Mouse (Mus musculus): Measurements from ENCODE around the gene Macrod2. TPM values are rescaled to one million over a fixed set of nuclear protein-coding genes. Genes with fewer than 3 reads are reported as not detected.

Gene Macrod2
- total RNA-seq, 2 experiments from 2014 or later, result 69.6 to 70.8 TPM

DNA sequence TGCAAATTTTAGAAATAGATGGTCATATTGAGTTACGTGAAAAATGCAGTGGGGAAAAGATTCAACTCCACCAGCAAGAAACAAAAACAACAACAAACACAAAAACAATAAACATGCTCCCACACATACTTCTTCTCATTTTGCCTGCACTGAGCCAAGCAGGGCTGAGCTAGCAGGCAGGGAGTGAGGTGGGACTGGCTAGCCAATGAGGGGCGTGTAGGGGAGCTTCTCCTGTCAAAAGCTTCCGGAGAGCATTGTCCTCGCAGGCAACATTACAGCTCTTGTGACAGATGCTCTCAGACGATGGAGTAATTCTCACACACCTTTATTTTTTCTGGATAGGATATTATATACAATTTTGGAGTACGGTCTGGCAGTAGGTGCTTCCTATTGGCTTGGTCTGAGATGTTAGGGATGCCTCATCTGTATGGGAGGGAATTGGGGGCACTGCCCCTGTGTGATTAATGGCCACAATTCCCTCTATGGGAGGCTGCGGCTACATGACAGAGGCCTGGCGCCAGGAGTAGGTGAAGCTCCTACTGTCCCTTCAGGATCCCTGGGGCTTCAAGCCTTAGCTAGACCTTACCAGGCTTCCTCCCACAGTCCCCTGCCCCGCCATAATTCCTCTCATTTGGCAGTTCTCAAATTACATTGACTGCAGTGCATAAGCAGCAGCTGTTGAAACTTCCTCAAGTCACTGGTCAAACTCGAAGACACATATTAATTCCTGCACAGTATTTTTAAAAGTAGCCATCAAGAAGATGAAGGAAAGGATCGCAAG, 1491.8 kb downstream of the Macrod2 start:
- intact Hi-C loops (cut with DNase I), result no loop called here
- no peak for DNase-seq (ENCODE audit: extremely low spot score in 1 of 2, low spot score in 2 of 2)

DNA sequence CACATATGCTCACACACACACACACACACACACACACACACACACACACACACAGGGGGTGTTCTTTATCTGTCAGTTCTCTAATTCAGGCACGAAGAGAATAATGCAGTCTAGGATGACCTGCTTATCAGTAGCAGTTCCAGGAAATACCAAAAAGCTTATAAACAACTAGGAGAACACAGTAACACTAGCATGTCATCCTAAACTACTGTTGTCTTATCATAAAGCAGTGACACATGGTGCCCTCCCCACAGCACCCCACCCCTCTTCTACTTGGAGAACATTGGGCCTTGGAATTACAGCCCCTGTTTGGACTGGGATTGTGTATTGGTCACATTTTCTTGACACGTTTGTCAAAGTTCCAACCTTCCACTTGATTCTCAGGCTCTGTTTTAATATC, 1494.4 kb downstream of the Macrod2 start:
- no peak for DNase-seq (ENCODE audit: extremely low spot score in 1 of 2, low spot score in 2 of 2)
- intact Hi-C loops (cut with DNase I), result no loop called here

DNA sequence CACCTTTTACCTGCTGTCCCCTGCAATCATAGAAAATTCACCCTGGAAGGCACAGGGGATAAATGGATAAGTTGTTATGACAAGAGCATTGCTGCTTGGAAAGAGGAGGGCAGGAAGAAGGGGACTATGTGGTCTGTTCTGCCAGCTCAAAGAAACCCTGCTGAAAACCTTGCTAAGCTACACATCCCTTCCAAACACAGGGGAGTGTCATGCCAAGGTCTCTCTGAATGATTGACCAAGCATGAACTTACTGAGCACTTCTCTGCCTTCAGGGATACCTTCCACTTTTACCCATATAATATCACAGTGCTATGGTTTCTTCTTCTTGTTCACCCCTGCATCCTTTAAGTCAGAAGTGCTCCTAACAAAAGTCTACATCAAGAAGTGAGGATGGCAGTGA, 1502.8 kb downstream of the Macrod2 start:
- no peak for DNase-seq (ENCODE audit: extremely low spot score in 1 of 2, low spot score in 2 of 2)
- intact Hi-C loops (cut with DNase I), result no loop called here

DNA sequence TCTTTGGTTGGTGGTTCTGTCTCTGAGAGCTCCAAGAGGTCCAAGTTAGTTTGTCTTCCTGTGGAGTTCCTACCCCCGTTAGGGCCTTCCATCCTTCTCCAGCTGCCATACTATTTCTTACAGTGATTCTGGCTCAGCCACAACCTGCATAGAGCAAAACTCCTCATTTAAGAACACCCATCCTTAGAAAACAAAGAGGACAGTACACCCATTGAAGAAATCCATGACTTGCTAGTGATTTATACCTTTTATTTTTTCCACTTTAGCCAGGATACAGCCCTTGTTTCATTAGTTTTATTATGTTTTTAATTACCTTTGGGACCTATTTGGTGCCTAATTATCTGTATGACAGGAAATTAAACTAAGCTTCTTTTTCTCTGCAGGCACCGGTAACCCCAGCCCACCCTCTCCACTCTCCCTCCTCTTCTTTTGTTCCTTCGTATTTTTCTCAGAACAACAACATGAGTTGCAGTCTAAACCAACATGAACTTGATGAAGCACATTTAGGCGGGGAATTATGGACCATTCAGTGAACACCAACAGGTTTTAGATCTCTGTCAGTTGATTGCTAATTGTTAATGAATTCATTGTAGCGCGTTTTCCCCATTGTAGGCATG, 1516.8 kb downstream of the Macrod2 start:
- intact Hi-C loops (cut with DNase I), result no loop called here
- no peak for DNase-seq (ENCODE audit: extremely low spot score in 1 of 2, low spot score in 2 of 2)

DNA sequence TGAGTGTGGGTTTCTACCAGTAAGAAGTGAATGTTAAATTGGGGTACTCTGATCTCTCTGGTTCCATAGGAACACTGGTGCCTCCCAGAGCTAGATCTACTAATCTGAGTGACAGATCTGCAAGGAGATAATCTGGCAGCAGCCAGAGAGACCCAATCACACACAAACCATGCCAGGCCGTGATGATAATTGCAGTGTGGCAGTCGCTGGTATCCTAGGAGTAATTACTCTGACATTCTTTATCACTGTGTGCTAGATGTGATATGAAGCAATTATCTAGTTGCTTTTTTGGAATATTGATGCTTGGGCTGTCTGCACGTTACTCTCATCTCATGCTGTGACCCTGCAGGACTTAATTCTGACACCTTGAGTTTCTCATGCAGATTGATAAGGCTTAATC, 1518.4 kb downstream of the Macrod2 start:
- intact Hi-C loops (cut with DNase I), result no loop called here
- DNase-seq (ENCODE audit: extremely low spot score in 1 of 2, low spot score in 2 of 2), result no peak

DNA sequence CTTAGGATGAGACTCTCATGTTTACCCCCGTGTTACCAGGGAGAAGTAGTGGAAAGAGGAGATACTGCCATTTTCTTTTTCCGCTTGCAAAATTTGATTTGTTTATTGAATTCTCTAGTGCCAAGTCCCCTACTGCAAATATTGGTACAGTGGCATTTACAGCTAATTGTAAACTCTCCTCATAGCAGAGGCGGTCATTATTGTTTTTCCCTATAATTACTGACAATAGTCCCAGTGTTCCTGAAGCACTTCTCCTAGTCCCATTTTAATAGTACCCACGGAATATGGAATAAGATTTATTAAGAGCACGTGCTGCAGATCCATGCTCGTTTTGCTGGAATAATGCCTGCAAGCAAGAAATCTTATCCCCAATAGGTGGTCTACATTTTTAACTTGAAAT, 1518.8 kb downstream of the Macrod2 start:
- intact Hi-C loops (cut with DNase I), result no loop called here
- no peak for DNase-seq (ENCODE audit: extremely low spot score in 1 of 2, low spot score in 2 of 2)

DNA sequence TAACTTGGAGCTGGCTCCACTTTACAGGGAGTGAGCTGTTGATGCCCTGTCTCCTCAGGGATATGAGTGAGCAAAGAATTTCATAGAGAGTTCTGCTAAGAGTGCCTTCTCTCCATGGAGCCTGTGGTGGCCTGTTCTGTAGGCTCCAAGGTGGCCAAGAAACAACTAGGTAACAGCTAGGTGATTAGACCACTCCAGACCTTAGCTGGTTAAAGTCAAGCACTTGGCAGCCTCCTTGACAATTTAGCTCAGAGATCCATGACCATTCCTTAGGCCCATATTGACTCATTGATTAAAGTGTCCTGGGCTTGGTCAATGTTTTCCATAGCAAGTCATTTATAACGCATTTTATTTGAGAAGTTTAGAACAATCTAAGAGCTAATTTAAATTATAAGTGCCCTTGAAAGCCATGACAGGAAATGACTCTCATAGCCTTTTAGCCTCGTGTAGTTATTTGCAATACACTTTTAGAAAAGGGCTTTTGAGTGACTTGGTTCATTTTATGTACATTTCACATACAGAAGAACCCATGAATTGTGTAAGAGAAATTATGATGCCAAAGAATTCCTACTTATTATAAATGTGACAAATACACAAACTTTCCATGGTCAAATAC, 1525.4 kb downstream of the Macrod2 start:
- no peak for DNase-seq (ENCODE audit: extremely low spot score in 1 of 2, low spot score in 2 of 2)
- intact Hi-C loops (cut with DNase I), result no loop called here

DNA sequence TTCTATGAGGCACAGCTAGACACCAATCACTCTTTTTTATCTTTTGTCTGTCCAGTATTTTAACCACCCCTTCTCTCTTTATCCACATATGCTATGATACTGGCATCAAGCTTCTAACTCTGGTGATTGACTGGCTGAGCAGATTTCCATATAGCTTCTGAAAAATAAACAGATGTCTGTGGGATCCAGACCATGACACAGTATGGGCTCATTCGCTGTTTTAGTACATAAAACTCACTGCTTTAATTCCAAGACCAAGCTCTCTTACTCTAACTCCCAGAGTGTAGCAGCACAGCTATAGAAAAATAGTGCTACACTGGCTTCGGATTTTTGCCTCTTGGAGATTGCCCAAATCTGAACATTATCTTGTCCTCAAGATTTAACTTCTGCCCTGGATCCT, 1540.0 kb downstream of the Macrod2 start:
- no peak for DNase-seq (ENCODE audit: extremely low spot score in 1 of 2, low spot score in 2 of 2)
- intact Hi-C loops (cut with DNase I), result no loop called here

DNA sequence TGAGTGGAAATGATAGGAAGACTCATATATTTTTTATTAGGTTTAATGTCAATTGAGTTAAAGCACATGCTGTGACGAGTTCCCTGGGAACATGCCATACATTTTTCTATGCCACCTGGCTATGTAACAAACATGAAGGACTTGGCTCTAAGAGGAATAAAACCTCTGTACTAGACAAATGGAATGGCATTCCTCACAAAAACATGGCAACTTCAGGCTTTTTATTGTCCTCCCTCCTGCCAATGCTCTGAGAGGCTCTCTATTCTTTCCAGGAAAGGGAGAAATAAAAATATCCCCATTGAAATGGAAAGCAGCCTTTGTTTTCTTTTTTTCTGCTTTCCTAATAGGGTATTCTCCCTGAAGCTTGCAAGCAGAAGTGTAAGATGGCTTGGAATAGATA, 1559.7 kb downstream of the Macrod2 start:
- DNase-seq (ENCODE audit: extremely low spot score in 1 of 2, low spot score in 2 of 2), result no peak
- intact Hi-C loops (cut with DNase I), result no loop called here

DNA sequence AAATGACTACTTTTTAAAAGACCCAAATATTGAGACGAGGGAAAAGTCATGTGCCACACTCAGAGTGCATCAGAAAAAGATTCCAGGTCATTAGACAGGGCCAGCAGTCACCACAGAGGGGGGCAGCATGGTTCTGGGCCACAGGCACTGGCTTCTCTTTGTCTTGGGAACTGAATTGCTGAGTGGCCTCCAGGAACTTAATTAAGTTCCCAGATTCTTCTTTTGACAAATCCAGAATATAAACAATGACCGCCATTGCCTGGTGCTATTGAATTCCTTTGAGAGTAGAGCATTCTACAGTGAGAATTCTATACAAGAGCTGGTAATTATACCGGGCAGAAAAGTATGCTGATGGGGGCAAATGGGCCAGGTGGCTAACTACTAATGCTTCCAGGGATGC, 1560.1 kb downstream of the Macrod2 start:
- DNase-seq (ENCODE audit: extremely low spot score in 1 of 2, low spot score in 2 of 2), result no peak

DNA sequence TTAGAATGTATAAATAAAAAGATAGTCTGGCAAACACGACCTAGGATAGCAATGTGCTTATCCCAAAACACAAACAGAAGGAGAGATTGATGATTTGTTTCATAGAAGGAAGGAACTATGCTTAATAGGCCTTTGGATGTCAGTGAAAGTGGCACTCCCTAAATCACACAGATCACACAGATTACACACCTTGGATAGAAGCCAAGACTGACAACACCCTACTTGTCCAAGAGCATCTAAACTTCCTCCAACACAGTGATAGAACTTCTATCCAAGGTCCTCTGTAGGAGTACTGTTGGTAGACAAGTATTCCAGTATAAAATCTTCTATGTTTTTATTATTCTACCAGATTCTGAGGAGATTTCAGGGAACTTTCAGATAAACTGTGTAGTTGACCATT, 1567.8 kb downstream of the Macrod2 start:
- intact Hi-C loops (cut with DNase I), result no loop called here
- DNase-seq (ENCODE audit: extremely low spot score in 1 of 2, low spot score in 2 of 2), result no peak

More for the DNA sequence above, 1560.1 kb downstream of the Macrod2 start:
- intact Hi-C loops (cut with DNase I), result no loop called here

DNA sequence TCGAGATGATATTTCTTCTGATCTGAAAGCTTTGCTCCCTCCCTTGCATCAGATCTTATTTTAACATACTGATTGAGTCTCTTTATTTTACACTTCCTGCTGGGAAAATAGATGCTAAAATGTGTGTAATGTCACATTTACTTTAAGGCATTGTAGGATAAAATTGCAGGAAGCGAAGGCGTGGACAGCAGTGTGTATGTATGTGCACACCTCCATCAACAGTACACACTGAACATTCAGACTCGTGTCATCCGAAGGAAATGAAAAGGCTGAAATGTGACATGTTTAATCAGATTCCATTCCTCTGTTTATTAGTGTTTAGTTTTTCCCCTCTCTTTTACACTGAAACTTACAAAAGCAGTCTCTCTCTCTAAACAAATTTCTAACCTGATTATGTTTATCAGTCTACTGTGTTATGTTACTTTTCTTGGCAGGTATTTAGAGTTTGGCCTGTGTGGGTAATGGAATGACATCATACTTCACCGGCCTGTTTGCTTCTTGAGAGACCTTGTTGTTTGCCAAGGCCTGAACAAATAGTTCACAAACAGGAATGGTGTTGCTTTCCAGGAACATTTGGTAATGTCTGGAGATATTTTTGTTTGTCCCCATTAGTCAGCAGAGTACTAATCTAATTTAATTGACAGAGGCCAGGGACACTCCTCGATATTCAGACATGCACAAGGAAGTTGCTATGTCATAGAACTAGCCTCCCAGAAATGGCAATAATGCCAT, 1588.7 kb downstream of the Macrod2 start:
- intact Hi-C loops (cut with DNase I), result no loop called here
- no peak for DNase-seq (ENCODE audit: extremely low spot score in 1 of 2, low spot score in 2 of 2)

DNA sequence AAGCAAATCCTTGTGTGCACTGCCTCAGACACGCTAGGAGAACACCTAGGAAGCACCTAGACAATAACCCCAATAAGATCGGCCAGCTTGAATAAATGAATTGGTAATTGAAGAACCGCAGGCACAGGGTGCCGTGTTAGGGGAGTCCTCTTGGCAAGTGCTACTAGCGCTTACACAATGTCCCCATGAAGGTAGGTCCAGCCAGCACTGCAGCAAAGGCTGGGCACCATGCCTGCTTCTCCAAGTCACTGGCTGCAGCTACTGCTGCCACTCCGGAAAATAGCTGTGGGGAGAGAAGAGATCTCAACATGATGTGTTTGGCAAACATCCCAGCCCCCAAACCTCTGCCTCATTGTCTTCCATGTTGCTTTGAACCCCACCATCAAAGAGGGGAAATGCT, 1603.8 kb downstream of the Macrod2 start:
- peak; percentile 38 to 55 for DNase-seq (ENCODE audit: extremely low spot score in 1 of 2, low spot score in 2 of 2)
- intact Hi-C loops (cut with DNase I), result no loop called here

DNA sequence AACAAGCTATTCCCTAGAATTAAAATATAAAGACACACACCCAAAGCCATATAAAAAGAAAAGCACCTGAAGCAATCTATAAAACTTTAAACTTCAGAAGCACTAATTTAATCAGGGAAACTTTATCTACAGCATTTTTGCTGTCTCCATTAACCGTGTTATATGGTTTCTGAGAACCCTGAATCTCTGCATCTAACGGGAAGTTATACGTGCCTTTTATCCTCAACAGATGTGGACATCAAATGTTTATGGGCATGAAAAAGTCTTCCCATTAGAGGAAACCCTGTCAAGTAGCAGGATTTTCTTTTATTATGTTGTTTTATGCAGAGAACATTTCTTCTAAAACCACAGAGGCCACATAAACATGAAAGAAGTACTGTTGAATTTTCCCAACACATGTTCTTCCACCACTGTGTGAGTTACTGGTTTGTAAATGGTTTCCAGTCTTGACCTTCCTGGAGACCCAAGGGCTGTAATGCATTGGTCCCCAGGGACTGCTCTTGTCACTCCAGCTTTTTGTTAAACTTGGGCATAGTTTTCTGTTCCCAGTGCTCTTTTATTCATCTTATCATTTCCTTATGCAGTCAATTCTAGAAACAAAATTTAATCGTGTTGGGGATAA, 1629.5 kb downstream of the Macrod2 start:
- no peak for DNase-seq (ENCODE audit: extremely low spot score in 1 of 2, low spot score in 2 of 2)
- intact Hi-C loops (cut with DNase I), result no loop called here

DNA sequence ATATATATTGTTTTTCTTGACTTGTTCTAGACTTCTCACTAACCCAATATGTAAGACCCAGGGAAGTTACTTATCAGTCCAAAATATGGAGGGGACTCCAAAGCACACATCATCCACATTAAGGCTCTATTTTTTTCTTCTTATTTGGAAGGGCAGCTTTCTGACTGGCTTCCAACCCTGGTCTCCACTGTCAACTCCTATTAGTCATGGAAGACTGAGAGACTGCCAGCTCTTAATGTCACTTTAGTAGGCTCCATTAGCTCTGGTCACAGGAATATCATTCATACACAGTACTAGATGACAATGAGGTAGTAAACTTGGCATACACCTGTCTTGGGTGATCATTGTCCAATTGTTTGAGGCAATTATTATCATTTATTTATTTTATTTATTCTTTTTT, 1631.6 kb downstream of the Macrod2 start:
- intact Hi-C loops (cut with DNase I), result no loop called here
- no peak for DNase-seq (ENCODE audit: extremely low spot score in 1 of 2, low spot score in 2 of 2)

DNA sequence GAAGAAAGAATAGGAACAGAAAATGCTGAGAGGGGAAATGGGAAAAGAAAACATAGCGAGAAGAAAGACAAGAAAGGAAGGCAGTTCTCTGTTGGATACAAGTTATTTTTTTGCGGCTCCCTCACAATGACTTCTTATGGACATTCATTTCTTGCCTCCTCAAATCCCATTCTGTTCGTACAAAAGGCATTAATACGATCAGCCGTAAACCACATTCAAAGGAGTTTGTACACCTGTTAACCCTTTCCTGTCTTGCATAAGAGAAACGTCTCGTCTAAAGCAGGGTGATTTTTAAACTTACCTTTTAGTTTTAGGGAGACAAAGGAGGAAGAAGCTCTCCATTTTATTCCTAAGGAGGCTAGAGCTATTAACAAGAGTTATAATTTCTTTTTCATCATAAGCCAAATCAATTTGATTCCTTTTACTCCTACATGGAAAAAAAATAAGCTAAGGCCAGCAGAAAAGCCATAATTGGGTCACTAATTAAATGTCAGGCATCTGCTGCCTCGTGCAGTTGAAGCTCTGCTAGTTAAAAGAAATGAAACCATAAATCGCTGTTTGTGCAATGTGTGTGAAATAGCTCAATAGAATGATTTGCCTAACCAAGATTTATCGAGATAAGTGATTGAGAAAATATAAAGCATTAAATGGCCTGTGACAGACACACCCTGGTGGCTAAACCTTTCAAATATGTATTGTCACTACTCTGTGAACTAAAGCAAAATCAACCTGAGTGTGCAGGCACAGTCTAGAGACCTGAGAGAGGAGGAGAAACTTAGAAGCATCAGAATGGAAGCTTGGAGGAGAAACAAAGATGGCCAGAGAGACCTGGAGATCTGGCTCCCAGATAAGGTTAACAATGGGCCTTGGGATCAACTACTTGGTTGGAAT, 1635.9 kb downstream of the Macrod2 start:
- intact Hi-C loops (cut with DNase I), result no loop called here
- no peak for DNase-seq (ENCODE audit: extremely low spot score in 1 of 2, low spot score in 2 of 2)

DNA sequence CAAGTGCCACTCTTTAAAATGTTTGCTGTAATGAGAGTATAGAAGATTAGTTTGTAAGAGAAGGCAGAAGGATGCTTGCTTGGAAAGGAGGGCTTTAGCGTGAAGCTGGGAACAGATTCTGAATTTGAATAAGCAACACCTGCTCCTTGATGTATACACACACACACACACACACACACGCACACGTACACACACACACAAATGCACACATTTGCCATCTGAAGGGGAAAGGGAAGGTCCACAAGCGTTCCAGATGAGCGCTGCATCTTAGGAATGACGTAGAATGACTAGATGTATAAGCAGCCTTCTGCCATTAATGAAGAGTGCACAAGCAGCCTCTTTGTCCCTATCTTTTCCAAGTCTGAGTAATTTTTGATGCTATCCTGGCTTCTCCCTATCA, 1660.5 kb downstream of the Macrod2 start:
- intact Hi-C loops (cut with DNase I), result no loop called here

More for the DNA sequence above, 1660.5 kb downstream of the Macrod2 start:
- DNase-seq (ENCODE audit: extremely low spot score in 1 of 2, low spot score in 2 of 2), result no peak
